Mouse (Mus musculus): ENCODE results near the gene Fgfr2.

DNA sequence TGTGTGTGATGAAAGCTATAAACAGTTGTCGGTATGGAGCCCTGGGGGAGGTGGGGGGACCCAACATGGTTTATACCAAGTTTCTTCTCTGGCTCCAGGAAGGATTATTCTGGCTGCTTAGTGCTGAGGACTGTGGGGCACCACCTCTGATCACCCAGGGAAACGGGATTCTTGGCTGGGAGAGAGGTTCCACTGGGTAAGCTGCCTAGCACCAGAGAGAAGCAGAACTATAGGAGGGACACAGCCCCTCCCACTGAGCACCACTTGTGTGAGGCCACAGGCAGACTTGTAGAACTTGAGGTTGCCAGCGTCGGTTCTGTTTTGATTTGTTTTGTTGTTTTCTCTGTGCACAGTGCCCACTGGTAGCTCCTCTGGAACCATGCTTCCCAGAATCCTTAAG, 269.2 kb downstream of the Fgfr2 start:
- TF ChIP-seq CHD2 (IDR thresholded peaks at IDR 0.05; ENCODE audit: low read depth, low read length) (no peak), ZC3H11A (IDR thresholded peaks at IDR 0.05; ENCODE audit: borderline replicate concordance, low read depth, low read length) (no peak), HCFC1 (IDR thresholded peaks at IDR 0.05; ENCODE audit: borderline replicate concordance, insufficient read depth, low read length) (no peak), ZNF384 (IDR thresholded peaks at IDR 0.05; ENCODE audit: low read depth, low read length) (no peak)
